Mouse (Mus musculus) hematopoietic stem cell, adult 5-6 weeks (primary cell): ENCODE measurements at regions not wholly inside any gene's neighbourhood (a gene's known extent, or its start where the extent isn't known, plus 50 kb on each side); places are given as distances from the start of the nearest gene placed in this dataset.

Experiments used
- ATAC-seq, 2 experiments: fragments of 125-278 bp in 1 of 2; replicated peaks in 1 of 2; 2 replicates each; pipeline ENCODE4 v1.8.0; 2016 to 2017; ENCODE audit warnings: inconsistent platforms in 2 of 2, mild to moderate bottlenecking in 2 of 2, moderate number of reproducible peaks in 2 of 2, low read depth in 1 of 2, moderate TSS enrichment in 1 of 2; ENCODE audit not compliant: low FRiP score in 2 of 2, poor library complexity in 2 of 2, severe bottlenecking in 2 of 2, insufficient read depth in 1 of 2, low TSS enrichment in 1 of 2

GRCm38 (mm10) chr14:66438001-66438400 lies 429.0 kb upstream of the Gulo start:
- ATAC-seq = no peak

GRCm38 (mm10) chr14:66431630-66432029 lies 422.6 kb upstream of the Gulo start:
- ATAC-seq = no peak

GRCm38 (mm10) chr14:66424141-66424540 lies 415.1 kb upstream of the Gulo start:
- no peak for ATAC-seq
